In the genomic region with DNA sequence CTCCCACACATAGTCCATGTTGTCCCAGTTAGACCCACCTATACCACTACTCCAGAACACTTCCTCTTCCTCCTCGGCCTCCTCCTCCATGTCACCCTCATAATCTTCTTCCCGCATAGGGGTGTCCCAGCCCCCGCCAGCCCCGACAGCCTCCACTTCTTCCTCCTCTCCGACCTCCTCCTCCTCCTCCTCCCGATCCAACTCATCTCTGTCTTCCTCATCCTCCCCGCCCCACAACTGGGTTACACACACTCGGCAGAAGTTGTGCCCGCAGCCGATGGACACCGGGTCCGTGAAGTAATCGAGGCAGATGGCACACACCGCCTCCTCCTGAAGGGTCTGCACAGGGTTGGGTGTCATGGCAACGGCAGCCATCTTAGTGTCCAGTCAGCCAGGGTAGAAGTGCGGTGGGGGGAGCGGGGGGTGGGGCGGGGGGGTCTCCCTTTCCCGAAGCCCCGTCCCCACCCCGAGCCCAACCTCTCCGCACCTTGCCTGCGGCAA, we compare ENCODE assay signal across 8 mouse cellular contexts. TPM values are rescaled to one million over a fixed set of nuclear protein-coding genes. Genes with fewer than 3 reads are reported as not detected.
DNase-seq lines count a peak whose midpoint lies in the region; ATAC-seq and TF ChIP-seq lines count a peak whose summit lies in the region.

No protein-coding gene starts in this region.

- H3K4me3 ChIP-seq in hindbrain, embryonic 12.5 days: peak overlapping the region; percentile 83
- H3K4me3 ChIP-seq in small intestine, adult 2 months (ENCODE audit: low read depth, low read length): peak overlapping the region; percentile 81

- peak overlapping the region; percentile 85 for H3K9ac ChIP-seq in hindbrain, embryonic 12.5 days

- peaks cover 20% of the 10 kb centered on the region for H3K36me3 ChIP-seq in hindbrain, embryonic 12.5 days
- H3K36me3 ChIP-seq in small intestine, adult 2 months (ENCODE audit: control insufficient read depth, insufficient read depth, low read length): peaks cover 10% of the 10 kb centered on the region

- 0 out of 2 replicates have a peak, but pooled peaks have one; percentile 2 for ATAC-seq in erythroblast, adult 5-6 weeks (replicated peaks; ENCODE audit: low FRiP score, poor library complexity, severe bottlenecking)
- peak; percentile 74 for ATAC-seq in hindbrain, embryonic 12.5 days (ENCODE audit: low FRiP score)
- peak; percentile 14 for ATAC-seq in megakaryocyte progenitor cell, adult 5-6 weeks (replicated peaks; ENCODE audit: poor library complexity)

- TF ChIP-seq CTCF in small intestine, adult 2 months (IDR thresholded peaks at IDR 0.05; ENCODE audit: extremely low read depth, insufficient read length, insufficient replicate concordance, low read depth, low read length): no peak

- H3K4me2 ChIP-seq in hindbrain, embryonic 12.5 days (replicated peaks): peak overlapping the region; percentile 91

- peak; percentile 35 for DNase-seq in adrenal gland, adult 2 months
- no peak for DNase-seq in adrenal gland, postnatal 36 days
- DNase-seq in MN1 (ENCODE audit: low spot score): peak; percentile 83
- peak; percentile 28 to 47 for DNase-seq in left cerebral cortex, postnatal 36 days (ENCODE audit: low spot score in 2 of 2)

- TF ChIP-seq POLR2A in small intestine, adult 2 months (IDR thresholded peaks at IDR 0.05; ENCODE audit: low read depth, low read length): no peak

- peaks cover 24% of the 10 kb centered on the region for H3K4me1 ChIP-seq in hindbrain, embryonic 12.5 days
- H3K4me1 ChIP-seq in small intestine, adult 2 months (ENCODE audit: control insufficient read depth, insufficient read depth, insufficient read length, low read length): peaks cover 13% of the 10 kb centered on the region

- intact Hi-C loops in left cerebral cortex, postnatal 36 days (cut with DNase I): loop anchor here (2.0 to 5.0 kb wide), 2 partner anchors 16 to 386 kb away; partner anchors contain the start of genes Rack1 and Zfp62

- 4% methylated on average over 16 of the region's 23 CpGs for WGBS in hindbrain, embryonic 12.5 days
- 2% methylated on average over 23 of the region's 23 CpGs for WGBS in small intestine, adult 2 months

- H3K27me3 ChIP-seq in hindbrain, embryonic 12.5 days: no peaks in the 10 kb centered on the region
- no peaks in the 10 kb centered on the region for H3K27me3 ChIP-seq in small intestine, adult 2 months (ENCODE audit: control insufficient read depth, insufficient read depth, low read length)

- H3K9me3 ChIP-seq in hindbrain, embryonic 12.5 days (replicated peaks): no peaks in the 10 kb centered on the region

- peak overlapping the region; percentile 96 for H3K27ac ChIP-seq in hindbrain, embryonic 12.5 days
- peak overlapping the region; percentile 38 for H3K27ac ChIP-seq in small intestine, adult 2 months (ENCODE audit: insufficient read depth, low read depth, low read length)

RNA-seq across cellular contexts. Expression of gene Trim41, which starts 0.8 kb away (rescaled TPM):
- total RNA-seq in adrenal gland, adult 2 months (2021): 10 to 100 TPM; 38.6 to 45.0 TPM
- 36.5 and 38.6 TPM in 2 replicates for polyA plus RNA-seq in adrenal gland, adult 2 months (2012; rRNA removed)
- 10 to 100 TPM; 32.9 to 45.2 TPM for total RNA-seq in adrenal gland, postnatal 36 days (2021)
- total RNA-seq in erythroblast, adult 5-6 weeks (2015; ENCODE audit: low replicate concordance): 3.3 and 12.7 TPM in 2 replicates
- 17.6 and 19.5 TPM in 2 replicates for total RNA-seq in erythroblast, adult 5-6 weeks (2017; ENCODE audit: low replicate concordance)
- 6.4 and 7.1 TPM in 2 replicates for polyA plus RNA-seq in hindbrain, embryonic 12.5 days (2016; fragmentation: Nextera tagmentation; extraction: Ambion mirVana)
- 10 to 100 TPM; 61.2 to 62.1 TPM for total RNA-seq in left cerebral cortex, postnatal 36 days (2021)
- 11.7 and 12.6 TPM in 2 replicates for total RNA-seq in megakaryocyte progenitor cell, adult 5-6 weeks (2015)
- total RNA-seq in megakaryocyte progenitor cell, adult 5-6 weeks (2017): 63.3 and 72.7 TPM in 2 replicates
- 10.0 and 18.7 TPM in 2 replicates for polyA plus RNA-seq in small intestine, adult 2 months (2012; rRNA removed)

RNA-seq across cellular contexts. Expression of gene Trim7, which starts 9.6 kb away (rescaled TPM):
- 1 to 10 TPM; 8.8 to 9.0 TPM for total RNA-seq in adrenal gland, adult 2 months (2021)
- polyA plus RNA-seq in adrenal gland, adult 2 months (2012; rRNA removed): 16.5 and 21.0 TPM in 2 replicates
- total RNA-seq in adrenal gland, postnatal 36 days (2021): 1 to 10 TPM; 6.4 to 8.6 TPM
- not detected in 2 replicates for total RNA-seq in erythroblast, adult 5-6 weeks (2015; ENCODE audit: low replicate concordance)
- 0.42 TPM in 1 of 2 replicates, not detected in the other for total RNA-seq in erythroblast, adult 5-6 weeks (2017; ENCODE audit: low replicate concordance)
- polyA plus RNA-seq in hindbrain, embryonic 12.5 days (2016; fragmentation: Nextera tagmentation; extraction: Ambion mirVana): 0.70 and 1.6 TPM in 2 replicates
- total RNA-seq in left cerebral cortex, postnatal 36 days (2021): 1 to 10 TPM; 2.5 to 3.0 TPM
- total RNA-seq in megakaryocyte progenitor cell, adult 5-6 weeks (2015): 0.12 and 0.32 TPM in 2 replicates
- 0.51 and 3.5 TPM in 2 replicates for total RNA-seq in megakaryocyte progenitor cell, adult 5-6 weeks (2017)
- 4.9 and 12.6 TPM in 2 replicates for polyA plus RNA-seq in small intestine, adult 2 months (2012; rRNA removed)

RNA-seq across cellular contexts. Expression of gene Gm12184, which starts 10.1 kb away (rescaled TPM):
- 1 to 10 TPM; 1.8 to 6.2 TPM for total RNA-seq in adrenal gland, adult 2 months (2021)
- polyA plus RNA-seq in adrenal gland, adult 2 months (2012; rRNA removed): 10.5 and 17.5 TPM in 2 replicates
- total RNA-seq in adrenal gland, postnatal 36 days (2021): 1 to 10 TPM; 1.4 to 3.2 TPM
- 3.1 TPM in 1 of 2 replicates, not detected in the other for total RNA-seq in erythroblast, adult 5-6 weeks (2015; ENCODE audit: low replicate concordance)
- total RNA-seq in erythroblast, adult 5-6 weeks (2017; ENCODE audit: low replicate concordance): 0.68 and 5.3 TPM in 2 replicates
- 7.2 and 10.0 TPM in 2 replicates for polyA plus RNA-seq in hindbrain, embryonic 12.5 days (2016; fragmentation: Nextera tagmentation; extraction: Ambion mirVana)
- total RNA-seq in left cerebral cortex, postnatal 36 days (2021): 1 to 10 TPM; 1.3 to 3.0 TPM
- 4.6 and 6.8 TPM in 2 replicates for total RNA-seq in megakaryocyte progenitor cell, adult 5-6 weeks (2015)
- total RNA-seq in megakaryocyte progenitor cell, adult 5-6 weeks (2017): 14.6 and 22.1 TPM in 2 replicates
- polyA plus RNA-seq in small intestine, adult 2 months (2012; rRNA removed): 3.3 and 3.9 TPM in 2 replicates

RNA-seq across cellular contexts. Expression of gene Rack1, which starts 16.2 kb away (rescaled TPM):
- total RNA-seq in adrenal gland, adult 2 months (2021): 100 to 1,000 TPM; 663 to 695 TPM
- 1,357 and 1,385 TPM in 2 replicates for polyA plus RNA-seq in adrenal gland, adult 2 months (2012; rRNA removed)
- total RNA-seq in adrenal gland, postnatal 36 days (2021): 100 to 1,000 TPM; 711 to 729 TPM
- 613 and 630 TPM in 2 replicates for total RNA-seq in erythroblast, adult 5-6 weeks (2015; ENCODE audit: low replicate concordance)
- total RNA-seq in erythroblast, adult 5-6 weeks (2017; ENCODE audit: low replicate concordance): 242 and 301 TPM in 2 replicates
- polyA plus RNA-seq in hindbrain, embryonic 12.5 days (2016; fragmentation: Nextera tagmentation; extraction: Ambion mirVana): 442 and 512 TPM in 2 replicates
- total RNA-seq in left cerebral cortex, postnatal 36 days (2021): 100 to 1,000 TPM; 215 to 226 TPM
- total RNA-seq in megakaryocyte progenitor cell, adult 5-6 weeks (2015): 3,057 and 3,071 TPM in 2 replicates
- total RNA-seq in megakaryocyte progenitor cell, adult 5-6 weeks (2017): 1,485 and 1,729 TPM in 2 replicates
- 1,479 and 1,553 TPM in 2 replicates for polyA plus RNA-seq in small intestine, adult 2 months (2012; rRNA removed)

RNA-seq across cellular contexts. Expression of gene Irgm1, which starts 55.2 kb away (rescaled TPM):
- total RNA-seq in adrenal gland, adult 2 months (2021): 10 to 100 TPM; 19.8 to 22.3 TPM
- 4.1 and 6.3 TPM in 2 replicates for polyA plus RNA-seq in adrenal gland, adult 2 months (2012; rRNA removed)
- 10 to 100 TPM; 23.9 to 24.5 TPM for total RNA-seq in adrenal gland, postnatal 36 days (2021)
- 54.8 and 67.1 TPM in 2 replicates for total RNA-seq in erythroblast, adult 5-6 weeks (2015; ENCODE audit: low replicate concordance)
- 58.3 and 69.6 TPM in 2 replicates for total RNA-seq in erythroblast, adult 5-6 weeks (2017; ENCODE audit: low replicate concordance)
- polyA plus RNA-seq in hindbrain, embryonic 12.5 days (2016; fragmentation: Nextera tagmentation; extraction: Ambion mirVana): 3.0 and 3.9 TPM in 2 replicates
- 1 to 10 TPM; 5.2 to 6.2 TPM for total RNA-seq in left cerebral cortex, postnatal 36 days (2021)
- total RNA-seq in megakaryocyte progenitor cell, adult 5-6 weeks (2015): 44.1 and 45.1 TPM in 2 replicates
- total RNA-seq in megakaryocyte progenitor cell, adult 5-6 weeks (2017): 32.4 and 34.9 TPM in 2 replicates
- 1.8 and 7.4 TPM in 2 replicates for polyA plus RNA-seq in small intestine, adult 2 months (2012; rRNA removed)

Comparison
In these comparisons a context has a peak if more than half of its experiments do, and no peak if none do; other contexts are left out.
1. DNase-seq: peak in adrenal gland, adult 2 months (single experiment), MN1 (single experiment) and left cerebral cortex, postnatal 36 days (2 of 2); none in adrenal gland, postnatal 36 days (0 of 2).
2. ATAC-seq: peak in every context shown above with its lines; median percentile 74 in hindbrain, embryonic 12.5 days; 14 in megakaryocyte progenitor cell, adult 5-6 weeks; 2 in erythroblast, adult 5-6 weeks.